Mouse (Mus musculus) thymus, postnatal 14 days (tissue): ENCODE data around the gene Vars2.

Experiments
- DNase-seq: peaks from one replicate; pipeline ENCODE4 v3.0.0; 2021

Gene Vars2

GRCm38 (mm10) chr17:35617127-35617526, 50.3 kb downstream of the Vars2 start:
- DNase-seq = no peak
